Mouse (Mus musculus) MEL-GATA-1-ER (cell line): ENCODE measurements around the gene Wscd2.
"Not testable (repeated sequence)": the region's sequence is repeated elsewhere in the genome, so short reads cannot be mapped to it uniquely, and the experiment has no call there.

Experiments
- DNase-seq: peaks from one replicate; pipeline ENCODE4 v3.0.0-alpha.2; 2012; ENCODE audit warnings: low read depth; ENCODE audit errors: extremely low read depth

Wscd2 gene

DNA sequence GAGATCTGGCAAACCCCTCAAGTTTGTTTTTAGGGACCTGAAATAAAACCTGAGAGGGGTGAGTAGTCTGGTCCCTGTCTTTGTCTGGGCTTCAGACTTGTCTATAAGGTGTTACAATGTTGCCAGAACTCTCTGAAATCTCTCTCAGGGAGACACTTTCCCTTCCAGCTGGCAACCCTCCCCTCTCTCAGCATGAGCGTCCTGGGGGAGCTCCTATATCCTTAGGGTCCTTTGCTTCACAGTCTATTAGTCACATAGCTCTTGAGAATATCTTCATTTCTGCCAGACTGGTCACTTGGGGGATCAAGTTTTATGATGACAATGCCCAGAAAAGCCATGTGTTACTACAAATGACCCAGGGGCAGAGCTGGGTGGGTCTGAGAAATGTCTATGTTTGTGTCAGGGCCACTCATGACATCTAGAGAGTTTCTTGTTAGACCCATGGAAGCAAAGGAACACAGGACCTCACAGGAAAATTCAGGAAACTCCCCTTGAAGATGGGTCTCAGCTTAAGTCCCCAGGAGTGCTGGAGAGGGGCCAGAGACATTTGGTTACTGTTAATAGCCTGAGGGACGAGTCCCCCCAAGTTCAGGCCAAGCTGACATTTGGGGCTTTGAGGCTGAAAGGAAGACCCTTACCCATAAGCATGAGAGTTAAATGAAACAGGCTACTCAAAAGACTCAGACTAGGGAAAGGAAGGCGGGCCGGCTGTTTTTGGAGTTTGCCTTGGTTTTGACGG is 93.5 kb downstream of the Wscd2 start:
- DNase-seq: no peak

DNA sequence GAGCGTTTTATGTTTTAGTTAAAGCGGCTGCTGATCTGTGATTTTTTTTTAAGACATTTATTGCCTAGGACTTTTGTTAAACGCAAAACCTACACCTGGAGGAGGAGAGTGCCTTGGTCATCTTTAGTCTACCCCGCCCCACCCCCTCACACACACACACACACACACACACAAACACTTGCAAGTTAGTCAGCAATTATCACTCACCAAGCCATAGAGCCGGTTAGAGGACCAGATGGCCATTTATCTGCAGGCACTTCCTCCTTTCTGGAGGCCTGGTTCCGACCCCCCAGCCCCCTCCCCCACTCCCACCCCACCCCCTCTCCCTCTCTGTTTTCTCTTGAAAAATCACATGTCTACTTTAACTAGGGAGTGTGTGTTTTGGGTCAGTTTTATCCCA is 94.3 kb downstream of the Wscd2 start:
- no peak for DNase-seq

DNA sequence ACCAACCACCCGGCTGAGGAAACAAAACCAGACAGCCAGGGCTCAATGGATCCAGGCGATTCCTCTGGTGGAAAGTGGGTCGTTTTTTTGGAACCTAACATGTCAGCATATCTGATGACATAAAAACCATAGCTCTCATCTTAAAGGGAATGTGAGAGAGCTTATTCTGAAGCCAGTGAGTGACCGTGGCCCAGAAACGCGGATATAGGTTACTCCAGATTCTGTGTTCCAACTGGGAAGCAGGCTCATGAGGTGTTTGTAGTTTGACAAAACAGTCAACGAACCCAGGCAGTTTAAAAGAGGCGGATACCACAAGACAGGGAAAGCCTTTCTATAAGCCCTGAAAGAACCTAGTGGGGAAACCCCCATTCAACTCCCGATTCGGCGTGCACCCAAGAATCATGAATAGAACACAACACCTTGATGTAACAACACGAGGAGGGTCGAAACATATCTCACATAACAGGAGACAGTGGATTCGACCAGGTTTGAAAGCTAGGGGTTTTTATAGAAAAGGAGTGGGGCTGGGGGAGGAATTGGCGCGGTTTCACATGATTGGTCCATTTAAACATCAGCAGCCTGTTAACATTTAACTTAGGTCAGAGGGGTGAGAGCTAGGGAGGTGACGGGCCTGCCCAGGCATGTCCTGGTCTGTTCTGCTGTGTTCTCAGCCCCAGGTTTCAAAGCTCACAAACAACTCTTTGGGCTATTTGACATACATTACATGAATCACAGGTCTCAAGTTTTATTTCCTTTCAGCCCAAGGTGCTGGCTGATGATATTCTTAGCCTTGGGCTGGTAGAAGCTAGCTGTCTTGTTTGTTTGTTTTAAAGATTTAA is 95.7 kb downstream of the Wscd2 start:
- not testable (repeated sequence) for DNase-seq

DNA sequence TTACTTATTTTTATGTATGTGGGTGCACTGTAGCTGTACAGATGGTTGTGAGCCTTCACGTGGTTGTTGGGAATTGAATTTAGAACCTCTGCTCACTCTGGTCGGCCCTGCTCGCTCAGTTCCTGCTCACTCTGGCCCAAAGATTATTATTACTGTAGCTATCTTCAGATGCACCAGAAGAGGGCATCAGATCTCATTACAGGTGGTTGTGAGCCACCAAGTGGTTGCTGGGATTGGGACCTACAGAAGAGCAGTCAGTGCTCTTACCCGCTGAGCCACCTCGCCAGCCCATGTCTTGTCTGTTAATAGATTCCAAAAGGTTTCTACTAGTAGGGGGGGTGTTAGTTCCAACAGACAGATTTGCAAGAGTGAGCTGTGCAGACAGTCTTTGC is 96.3 kb downstream of the Wscd2 start:
- DNase-seq: not testable (repeated sequence)

DNA sequence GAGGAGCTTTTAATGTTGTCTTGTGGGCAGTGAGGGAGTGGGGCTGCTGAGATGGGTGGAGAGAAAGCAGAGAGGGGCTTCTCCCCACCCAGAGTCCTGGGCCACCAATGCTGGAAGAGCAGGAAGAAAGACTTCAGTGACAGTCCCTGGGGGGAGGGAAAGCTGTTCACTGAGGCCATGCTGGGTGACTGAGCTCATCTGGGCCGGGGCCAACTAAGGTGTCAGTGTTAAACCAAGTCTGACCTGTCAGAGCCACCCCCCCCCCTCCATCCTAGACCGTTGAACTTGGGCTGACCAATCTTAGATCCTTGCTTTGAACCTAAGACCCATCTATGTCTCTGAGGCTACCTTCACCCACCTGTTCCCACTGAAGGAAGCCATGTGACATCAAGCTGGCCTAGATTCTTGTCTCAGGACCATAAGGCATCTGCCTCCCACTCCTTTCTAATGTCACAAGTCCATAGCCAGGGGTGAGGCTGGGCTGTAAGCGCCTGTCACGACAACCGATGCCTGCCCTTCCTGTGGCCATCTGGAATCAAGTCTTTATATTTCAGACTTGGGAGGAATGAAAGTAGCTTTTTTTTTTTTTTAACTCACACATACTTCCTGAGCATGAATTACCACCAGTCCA is 100.0 kb downstream of the Wscd2 start:
- no peak for DNase-seq

DNA sequence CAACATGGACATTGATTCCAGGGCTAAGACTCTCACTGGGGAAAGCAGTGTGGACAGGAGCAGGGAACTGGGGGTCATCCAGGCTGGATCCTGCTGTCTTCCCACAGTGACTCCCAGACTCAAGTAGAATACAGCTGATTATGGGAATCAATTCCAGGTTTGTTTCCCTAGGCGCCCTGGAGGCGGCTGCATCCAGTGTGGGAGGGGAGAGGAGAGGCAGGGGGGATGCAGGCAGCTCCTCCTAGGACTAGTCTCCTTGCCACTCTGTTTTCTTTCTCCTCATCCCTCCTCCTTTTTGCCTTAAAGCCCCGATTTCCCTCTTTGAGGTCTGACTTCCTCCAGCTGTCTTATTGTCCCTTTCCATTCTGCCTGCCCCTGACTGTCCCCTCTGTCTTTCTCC is 101.0 kb downstream of the Wscd2 start:
- DNase-seq: no peak

DNA sequence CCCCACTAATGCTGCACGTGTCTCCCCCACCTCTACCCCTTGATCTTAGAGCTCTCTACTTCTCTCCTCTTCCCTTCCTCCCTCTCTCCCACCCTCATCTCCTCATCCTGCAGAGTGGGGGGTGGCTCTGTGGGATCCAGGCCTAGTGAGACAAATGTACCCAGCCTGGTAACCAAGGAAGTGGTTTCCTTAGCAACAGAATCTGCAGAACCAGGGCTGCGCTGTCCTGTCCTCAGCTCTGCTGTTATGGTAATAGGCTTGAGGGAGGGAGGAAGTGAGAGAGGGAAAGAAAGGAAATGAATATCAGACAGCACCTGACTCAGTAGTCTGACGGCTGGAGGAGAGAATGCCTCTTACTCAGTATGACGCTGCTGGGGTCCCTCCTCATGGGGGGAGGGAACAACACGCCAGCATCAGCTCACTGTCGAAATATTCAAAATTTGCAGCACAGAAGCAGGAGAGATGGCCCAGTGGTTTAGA is 101.7 kb downstream of the Wscd2 start:
- DNase-seq: no peak

DNA sequence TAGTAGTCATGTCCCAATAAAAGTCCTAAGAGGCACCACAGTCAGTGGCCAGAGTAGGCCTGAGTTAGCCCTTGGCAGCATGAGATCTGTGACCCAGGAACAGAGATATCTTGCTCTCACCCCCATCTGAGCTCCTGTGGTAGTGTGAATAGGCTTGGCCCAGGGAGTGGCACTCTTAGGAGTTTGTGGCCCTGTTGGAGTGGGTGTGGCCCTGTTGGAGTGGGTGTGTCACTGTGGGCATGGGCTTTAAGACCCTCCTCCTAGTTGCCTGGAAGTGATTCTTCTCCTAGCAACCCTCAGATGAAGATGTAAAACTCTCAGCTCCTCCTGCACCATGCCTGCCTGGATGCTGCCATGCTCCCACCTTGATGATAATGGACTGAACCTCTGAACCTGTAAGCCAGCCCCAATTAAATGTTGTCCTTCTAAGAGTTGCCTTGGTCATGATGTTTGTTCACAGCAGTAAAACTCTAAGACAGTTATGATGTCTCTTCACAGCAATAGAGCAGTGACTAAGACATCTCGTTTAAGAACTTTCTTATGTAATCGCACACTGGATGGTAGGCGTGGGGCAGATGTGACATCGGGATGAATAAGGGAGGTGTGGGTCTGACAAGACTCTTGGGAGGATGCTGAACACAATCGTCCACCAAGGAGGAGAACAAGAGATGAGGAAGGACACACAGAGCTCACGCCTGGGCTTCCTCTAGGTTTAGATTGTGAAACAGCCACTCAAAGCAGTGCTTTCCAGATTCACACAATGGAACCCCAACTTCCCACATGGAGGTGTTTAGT is 104.0 kb downstream of the Wscd2 start:
- DNase-seq: no peak

DNA sequence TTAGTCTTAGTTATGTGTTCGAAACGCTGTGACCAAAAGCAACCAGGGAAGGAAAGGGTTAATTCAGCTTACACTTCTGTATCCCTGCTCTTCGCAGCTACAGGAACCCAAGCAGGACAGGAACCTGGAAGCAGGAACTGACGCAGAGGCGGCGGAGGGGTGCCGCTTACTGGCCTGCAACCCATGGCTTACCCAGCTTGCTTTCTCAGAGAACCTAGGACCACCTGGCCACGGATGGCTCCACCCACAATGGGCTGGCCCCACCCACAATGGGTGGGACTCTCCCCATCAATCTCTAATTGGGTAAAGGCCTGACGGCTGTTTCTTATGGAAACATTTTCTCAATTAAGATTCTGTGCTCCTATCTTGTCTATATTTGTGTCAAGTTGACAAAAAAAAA is 106.1 kb downstream of the Wscd2 start:
- DNase-seq: no peak

DNA sequence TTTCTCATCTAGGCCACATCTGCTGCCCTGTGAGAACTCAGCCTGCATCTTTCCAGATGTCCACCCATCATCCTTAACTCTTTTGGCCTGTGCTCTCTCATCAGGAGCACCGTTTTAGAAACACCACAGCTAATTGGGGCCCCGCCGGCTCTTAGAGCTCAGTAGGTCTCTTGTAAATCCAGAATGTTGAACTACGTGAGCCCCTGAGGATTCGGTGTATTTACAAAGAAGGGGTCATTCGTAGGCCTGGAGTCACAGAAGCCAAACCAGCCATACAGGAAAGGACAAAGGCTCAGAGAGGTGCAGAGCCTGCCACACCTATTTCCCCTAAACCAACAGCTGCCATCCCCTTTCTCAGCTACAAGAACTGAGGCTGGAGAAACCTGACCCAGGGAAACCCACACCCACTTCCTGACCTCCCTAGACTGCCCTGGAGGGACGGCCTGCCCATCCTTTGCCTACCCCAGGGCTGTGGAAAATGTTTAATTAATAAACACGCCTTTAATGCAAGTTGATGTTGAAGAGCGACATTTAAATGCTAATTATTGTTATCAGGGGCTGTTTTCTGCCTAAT is 106.7 kb downstream of the Wscd2 start:
- DNase-seq: no peak

DNA sequence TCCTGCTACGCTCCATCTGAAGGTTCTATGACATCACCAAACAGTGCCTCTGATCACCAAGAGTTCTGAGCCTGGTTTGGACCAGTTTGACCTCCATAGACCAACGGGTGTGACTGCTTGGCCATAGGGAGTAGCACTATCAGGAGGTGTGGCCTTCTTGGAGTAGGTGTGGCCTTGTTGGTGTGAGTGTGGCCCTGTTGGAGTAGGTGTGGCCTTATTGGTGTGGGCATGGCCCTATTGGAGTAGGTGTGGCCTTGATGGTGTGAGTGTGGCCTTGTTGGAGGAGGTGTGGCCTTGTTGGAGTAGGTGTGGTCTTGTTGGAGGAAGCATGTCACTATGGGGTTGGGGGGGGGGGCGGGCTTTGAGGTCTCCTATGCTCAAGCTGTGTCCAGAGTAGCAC is 110.0 kb downstream of the Wscd2 start:
- no peak for DNase-seq

DNA sequence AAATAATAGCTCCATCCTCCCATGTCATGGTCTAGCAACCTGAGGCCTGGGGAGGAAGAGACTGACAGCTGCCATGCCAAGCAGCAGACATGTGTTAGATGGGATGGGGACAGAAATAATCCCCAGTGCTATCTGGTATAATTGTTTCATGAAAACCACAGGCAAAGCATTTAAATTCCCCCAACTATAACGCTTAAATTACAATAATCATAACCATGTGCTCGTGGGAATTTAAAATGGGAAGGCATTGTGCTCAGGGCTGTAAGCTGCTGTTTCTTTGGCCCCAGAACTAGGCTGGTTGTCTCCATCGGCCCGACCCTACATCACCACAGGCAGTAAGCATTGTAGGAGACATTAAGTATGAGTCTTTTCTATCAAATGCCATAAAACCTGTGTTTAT is 110.7 kb downstream of the Wscd2 start:
- no peak for DNase-seq

DNA sequence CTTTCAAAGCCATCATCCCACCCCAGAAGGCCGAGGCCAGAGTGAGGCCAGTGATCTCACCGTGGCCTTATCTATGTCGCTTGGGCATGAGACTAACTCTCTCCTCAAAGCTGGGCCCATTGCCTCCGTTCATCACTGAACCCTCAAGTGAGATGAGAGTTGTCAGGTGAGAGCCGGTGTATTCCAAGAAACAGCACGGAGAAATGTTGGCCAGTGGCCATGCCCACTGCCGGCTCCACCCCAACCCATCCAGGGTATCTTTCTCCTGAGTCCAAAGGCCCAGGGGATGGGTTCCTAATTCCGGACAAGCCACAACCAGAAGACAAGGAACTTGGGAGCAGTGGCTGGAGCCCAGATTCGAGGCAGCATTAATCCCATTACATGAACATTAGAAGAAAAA is 113.3 kb downstream of the Wscd2 start:
- DNase-seq: no peak

DNA sequence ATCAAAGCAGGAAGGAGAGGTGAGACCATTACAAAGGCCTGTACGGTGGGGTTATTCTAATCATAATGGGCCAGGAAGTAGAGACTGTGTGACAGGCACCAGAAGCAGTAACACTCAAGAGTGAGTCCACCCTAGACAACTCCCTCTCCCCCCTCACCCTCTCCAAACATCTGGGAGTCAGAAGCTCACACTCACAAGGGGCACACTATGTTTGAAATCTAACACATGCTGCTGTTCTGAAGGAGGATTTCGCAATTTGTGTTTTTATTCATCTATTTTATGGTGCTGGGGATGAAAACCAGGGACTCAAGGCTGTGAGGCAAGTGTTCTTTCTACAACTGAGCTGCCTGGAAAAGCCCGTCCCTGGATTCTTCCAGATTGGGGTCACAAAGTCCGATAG is 114.6 kb downstream of the Wscd2 start:
- no peak for DNase-seq

DNA sequence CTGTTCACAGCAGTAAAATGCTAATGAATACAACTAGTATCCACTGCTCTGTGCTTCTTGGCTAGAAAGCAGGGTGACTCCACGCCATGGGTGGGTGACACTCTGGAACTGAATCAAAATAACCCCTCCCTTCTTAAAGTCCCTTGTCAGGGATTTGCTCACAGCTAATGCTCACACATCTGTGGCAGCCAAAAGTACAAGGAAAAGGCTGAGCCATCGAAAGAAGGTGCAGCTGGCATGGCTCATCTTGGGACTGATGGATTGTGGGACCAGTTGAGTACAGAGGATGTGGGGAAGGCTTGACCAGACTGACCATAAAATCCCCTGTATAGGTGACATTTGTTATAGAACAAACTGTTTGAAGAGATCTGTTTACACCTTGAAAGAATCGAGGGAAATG is 116.0 kb downstream of the Wscd2 start:
- DNase-seq: no peak

DNA sequence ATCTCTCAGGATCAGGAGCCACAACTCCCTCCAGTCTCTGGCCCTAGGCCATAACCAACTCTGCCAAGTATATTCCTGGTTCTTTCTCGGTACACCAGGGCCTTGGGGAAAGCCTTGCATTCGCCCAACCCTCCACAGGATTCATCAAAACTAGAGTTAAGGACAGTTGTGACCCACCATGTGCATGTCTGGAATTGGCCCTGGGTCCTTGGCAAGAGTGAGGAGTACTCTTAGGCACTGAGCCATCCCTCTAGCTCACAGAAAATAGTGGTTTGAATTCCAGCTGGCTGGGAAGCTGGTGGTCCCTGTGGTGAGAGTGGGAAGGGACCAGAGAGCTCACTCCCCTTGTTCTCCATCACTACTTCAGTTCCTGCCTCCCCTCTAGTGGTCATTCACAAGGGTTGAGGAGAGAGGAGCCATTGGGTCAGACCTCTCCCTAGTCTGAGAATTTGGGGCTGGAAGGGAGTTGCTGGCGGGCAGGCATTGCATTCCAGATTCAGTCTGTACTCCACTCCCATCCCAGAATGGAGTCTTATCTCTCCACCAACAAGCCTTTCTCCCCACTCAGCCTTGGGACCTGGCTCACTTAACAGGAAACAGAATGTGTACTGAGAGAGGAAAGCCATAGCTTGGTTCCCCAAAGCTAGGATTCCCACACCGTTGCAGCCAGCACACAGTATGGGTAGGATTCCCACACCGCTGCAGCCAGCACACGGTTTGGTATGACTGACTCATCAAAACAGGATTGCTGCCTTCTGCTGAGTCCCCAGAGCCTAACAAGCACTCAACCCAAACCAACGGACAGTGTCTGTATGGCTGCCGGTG is 117.0 kb downstream of the Wscd2 start:
- DNase-seq: no peak

DNA sequence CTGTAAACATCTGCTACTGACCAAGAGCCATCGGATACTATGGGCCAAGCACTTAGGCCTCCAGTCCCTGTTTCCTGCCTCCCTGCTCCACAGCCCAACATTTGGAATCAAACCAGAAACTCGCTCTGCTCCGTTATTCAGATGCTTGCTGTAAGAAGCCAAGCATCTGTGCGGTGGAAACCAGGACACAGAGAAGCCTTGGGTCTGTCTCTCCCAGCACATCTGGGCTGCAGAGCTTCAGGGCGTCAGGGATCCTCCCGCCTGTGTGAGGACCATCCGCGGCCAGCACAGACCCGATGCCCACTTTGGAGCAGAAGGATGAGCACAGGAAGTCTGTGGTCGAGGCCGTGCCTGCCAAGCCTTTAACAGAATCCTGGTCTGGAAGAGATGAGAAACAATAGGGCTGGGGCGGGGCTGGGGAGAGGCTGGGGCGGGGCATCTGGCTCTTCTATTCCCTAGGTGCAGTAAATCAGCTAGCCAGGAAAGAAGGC is 117.9 kb downstream of the Wscd2 start:
- no peak for DNase-seq

DNA sequence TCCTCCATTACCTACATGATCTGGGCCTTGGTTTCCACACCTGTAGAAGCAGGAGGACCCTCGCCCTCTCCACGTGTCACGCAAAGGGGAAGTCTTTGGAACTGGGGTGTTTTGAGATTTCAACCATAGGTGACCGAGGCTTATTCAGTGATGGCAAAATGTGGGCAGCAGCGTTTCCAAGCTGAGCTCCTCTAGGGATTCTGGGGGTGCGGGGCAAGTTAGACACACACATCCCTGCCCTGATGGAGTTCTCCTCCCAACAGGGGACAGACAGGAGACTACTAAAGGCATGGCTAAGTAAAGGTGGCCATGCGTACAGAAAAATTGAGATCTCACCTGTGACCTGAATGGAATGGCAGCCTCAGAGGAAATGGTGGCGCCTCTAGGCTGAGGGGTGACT is 118.4 kb downstream of the Wscd2 start:
- DNase-seq: no peak

DNA sequence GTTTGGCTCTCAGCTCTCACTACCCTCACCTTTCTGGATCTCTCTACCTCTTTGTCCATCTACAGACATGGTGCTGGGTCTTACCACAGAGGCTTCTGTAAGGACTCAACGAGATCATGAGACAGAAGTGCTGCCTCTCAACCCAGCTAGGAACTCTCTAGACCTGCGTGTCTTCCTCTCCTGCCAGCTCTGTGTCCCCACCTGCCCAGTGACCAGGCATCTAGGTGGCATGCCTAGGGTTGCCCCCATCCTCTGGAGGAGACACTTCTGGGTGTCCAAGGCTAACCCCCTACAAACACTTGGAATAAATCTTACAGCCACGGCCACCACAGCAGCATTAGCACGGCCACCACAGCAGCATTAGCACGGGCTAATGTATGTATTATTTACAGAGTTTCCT is 119.8 kb downstream of the Wscd2 start:
- no peak for DNase-seq

DNA sequence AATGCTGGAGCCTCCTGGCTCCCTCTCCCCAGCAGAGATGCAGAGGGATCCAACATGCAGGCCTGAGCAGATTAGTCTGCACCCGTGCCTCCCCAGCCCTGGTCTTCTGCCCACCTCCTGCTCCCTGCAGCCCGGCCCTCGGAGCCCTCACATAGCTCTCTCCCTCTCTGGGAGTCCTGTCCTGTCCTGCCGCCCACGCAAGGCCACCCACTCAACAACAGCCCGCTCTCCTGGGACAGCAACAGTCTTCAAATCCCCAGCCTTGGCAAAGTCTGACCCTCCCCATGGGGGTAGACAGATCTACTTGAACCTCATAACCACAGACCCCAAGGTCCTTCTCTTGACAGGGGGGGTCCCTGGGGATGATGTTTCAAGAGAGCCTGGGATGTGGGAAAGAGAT is 120.4 kb downstream of the Wscd2 start:
- no peak for DNase-seq
